ENCODE assay signal across 28 mouse cellular contexts in the genomic region with DNA sequence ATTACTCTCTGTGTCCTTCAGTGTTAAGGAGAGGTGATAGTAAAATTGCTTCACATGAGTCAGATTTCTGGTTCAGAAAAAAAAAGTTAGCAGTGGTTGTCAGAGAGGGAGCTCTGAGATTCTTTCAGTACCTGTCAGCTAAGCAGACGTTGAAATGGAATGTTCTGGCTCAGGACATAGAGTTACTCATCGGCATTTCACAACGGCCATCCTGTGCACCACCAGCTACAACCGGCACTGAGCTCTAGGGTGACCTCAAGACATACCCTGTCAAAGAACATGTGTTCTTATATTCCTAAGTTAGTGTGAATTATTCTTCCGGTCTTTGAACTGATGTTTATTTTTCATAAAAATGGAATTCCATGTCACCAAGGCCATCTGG. TPM values are rescaled to one million over a fixed set of nuclear protein-coding genes. Genes with fewer than 3 reads are reported as not detected.
DNase-seq lines count a peak whose midpoint lies in the region; ATAC-seq and TF ChIP-seq lines count a peak whose summit lies in the region.
"Had no signal": no experiment of that assay in that cellular context is flagged by ENCODE, and none has a peak within 500 bp of the region (broad histone marks: within the 10 kb centered on the region; RNA-seq: fewer than 3 reads in every experiment).

No protein-coding gene starts in this region.

- TF ChIP-seq CTCF in gastrocnemius, adult 2 months (IDR thresholded peaks at IDR 0.05) = no peak
- no peak for TF ChIP-seq CTCF in CH12.LX (conservative IDR thresholded peaks at IDR 0.05 in 1 of 2, IDR thresholded peaks at IDR 0.05 in 1 of 2; ENCODE audit: low read depth in 2 of 2, low read length in 2 of 2)

- intact Hi-C loops in gastrocnemius, adult 2 months (cut with DNase I) = no loop called here

- in situ Hi-C loops in CH12.LX (cut with MboI; ENCODE audit: low pct_ligation_motif_present, low pct_unique_long_range_greater_than_20kb, low sequenced_read_pairs) = no loop called here

- H3K4me2 ChIP-seq in CH12.LX (ENCODE audit: insufficient read depth, low read depth, poor library complexity, severe bottlenecking) = no peak overlapping the region
- H3K4me2 ChIP-seq: embryonic facial prominence, embryonic 15.5 days; forebrain, embryonic 13.5 days; heart, embryonic 13.5 days; liver, embryonic 15.5 days; midbrain, embryonic 11.5 days; neural tube, embryonic 12.5 days had no signal

- no peaks in the 10 kb centered on the region for H3K79me2 ChIP-seq in CH12.LX (replicated peaks; ENCODE audit: control insufficient read depth, extremely low read depth, insufficient read depth, poor library complexity, severe bottlenecking)

- no peaks in the 10 kb centered on the region for H3K9me3 ChIP-seq in CH12.LX (replicated peaks; ENCODE audit: low read length)
- H3K9me3 ChIP-seq: embryonic facial prominence, embryonic 15.5 days; forebrain, embryonic 13.5 days; heart, embryonic 13.5 days; hindbrain, embryonic 10.5 days; liver, embryonic 15.5 days; neural tube, embryonic 12.5 days had no signal

- no peak for TF ChIP-seq RAD21 in CH12.LX (IDR thresholded peaks at IDR 0.05; ENCODE audit: low read depth, low read length)

- dilution Hi-C loops in CH12.LX (cut with MboI; ENCODE audit: extremely low pct_ligation_motif_present, extremely low pct_unique_long_range_greater_than_20kb, low sequenced_read_pairs) = no loop called here

- no peaks in the 10 kb centered on the region for H3K27me3 ChIP-seq in CH12.LX (replicated peaks)
- H3K27me3 ChIP-seq: embryonic facial prominence, embryonic 15.5 days; forebrain, embryonic 13.5 days; heart, embryonic 13.5 days; liver, embryonic 15.5 days; neural tube, embryonic 12.5 days had no signal

- no peak overlapping the region for H3K9ac ChIP-seq in CH12.LX (ENCODE audit: insufficient read depth, low read depth)
- H3K9ac ChIP-seq: embryonic facial prominence, embryonic 15.5 days; forebrain, embryonic 13.5 days; heart, embryonic 13.5 days; liver, embryonic 15.5 days; neural tube, embryonic 12.5 days had no signal

- peak overlapping the region; percentile 2; the same call in 1 of the 2 replicates for H3K27ac ChIP-seq in gastrocnemius, adult 2 months
- no peak overlapping the region; the same call in 1 of the 2 replicates for H3K27ac ChIP-seq in CH12.LX (ENCODE audit: insufficient read depth, low read depth)
- H3K27ac ChIP-seq: embryonic facial prominence, embryonic 15.5 days; forebrain, embryonic 13.5 days; heart, embryonic 13.5 days; hindbrain, embryonic 10.5 days; liver, embryonic 15.5 days; neural tube, embryonic 12.5 days had no signal

- ATAC-seq in granulocyte monocyte progenitor cell, adult 5-6 weeks (replicated peaks; ENCODE audit: poor library complexity, severe bottlenecking) = peak; percentile 68
- ATAC-seq: forebrain, embryonic 13.5 days; hindbrain, embryonic 16.5 days had no signal

- peaks cover 34 to 62% of the 10 kb centered on the region in 2 experiments for H3K4me1 ChIP-seq in CH12.LX (ENCODE audit: control insufficient read depth in 1 of 2, insufficient read depth in 2 of 2)
- H3K4me1 ChIP-seq: forebrain, embryonic 13.5 days; liver, embryonic 15.5 days; neural tube, embryonic 12.5 days had no signal

- no peak for TF ChIP-seq POLR2A in CH12.LX (IDR thresholded peaks at IDR 0.05; ENCODE audit: low read depth, low read length)

- H3K4me3 ChIP-seq in gastrocnemius, adult 2 months = no peak overlapping the region
- H3K4me3 ChIP-seq in CH12.LX (replicated peaks in 1 of 3; ENCODE audit: low read depth in 2 of 3, low read length in 2 of 3, poor library complexity in 1 of 3) = no peak overlapping the region
- H3K4me3 ChIP-seq: embryonic facial prominence, embryonic 15.5 days; forebrain, embryonic 13.5 days; heart, embryonic 13.5 days; hindbrain, embryonic 10.5 days; liver, embryonic 15.5 days; myocyte; neural tube, embryonic 12.5 days had no signal

- H3K36me3 ChIP-seq in CH12.LX (replicated peaks in 1 of 2; ENCODE audit: control insufficient read depth in 1 of 2, insufficient read depth in 1 of 2, low read length in 1 of 2) = no peaks in the 10 kb centered on the region
- H3K36me3 ChIP-seq: embryonic facial prominence, embryonic 15.5 days; heart, embryonic 13.5 days; hindbrain, embryonic 10.5 days; liver, embryonic 15.5 days; neural tube, embryonic 12.5 days had no signal

- DNase-seq in adrenal gland, adult (ENCODE audit: inconsistent age in 2 of 2, low spot score in 1 of 2) = peak; percentile 63 to 73
- no peak for DNase-seq in adrenal gland, adult 8-10 months
- DNase-seq in gastrocnemius, adult 2 months = no peak
- DNase-seq in gastrocnemius, adult 18-20 months (ENCODE audit: low spot score) = no peak
- no peak for DNase-seq in CH12.LX (ENCODE audit: extremely low read depth)
- DNase-seq in layer of hippocampus, adult 9-11 months = no peak
- DNase-seq in lung, adult 18-20 months = no peak
- DNase-seq: cerebellum, adult 11-12 months; cerebellum, adult 9-11 months; gastrocnemius, postnatal 36 days; heart, postnatal 10 days; kidney, adult 2 months; kidney, postnatal 10 days; lung, postnatal 10 days; right cerebral cortex, adult 18-20 months; spleen, adult 18-20 months; thymus, postnatal 25 days had no signal

- no peak for TF ChIP-seq EP300 in CH12.LX (IDR thresholded peaks at IDR 0.05; ENCODE audit: low read length)

TF ChIP-seq in CH12.LX, 34 proteins besides CTCF, POLR2A, EP300 and RAD21:
- TF ChIP-seq ZMIZ1 (IDR thresholded peaks at IDR 0.05; ENCODE audit: low read depth, low read length) = no peak
- TF ChIP-seq MEF2A (IDR thresholded peaks at IDR 0.05; ENCODE audit: borderline replicate concordance, low read depth, low read length) = 0 out of 2 replicates have a peak, but pooled peaks have one; percentile 0

RNA-seq across cellular contexts. Expression of a gene that starts 55.4 kb away (rescaled TPM):
- 1 to 10 TPM; 2.0 to 4.1 (median 2.9) TPM for total RNA-seq in adrenal gland, adult 8-10 months (2022)
- not detected for total RNA-seq in gastrocnemius, adult 2 months (2021)
- under 1 TPM; 0.18 to 0.19 TPM for total RNA-seq in gastrocnemius, adult 18-20 months (2021)
- total RNA-seq in CH12.LX (2012; rRNA removed) = 2.2 TPM in 2 replicates
- 1.1 TPM in 2 replicates for total RNA-seq in CH12.LX (2014; rRNA removed)
- 1.1 and 1.3 TPM in 2 replicates for polyA plus RNA-seq in CH12.LX (2012; ENCODE audit: insufficient read length, low read depth)
- total RNA-seq in granulocyte monocyte progenitor cell, adult 5-6 weeks (2014; fragmentation: Nextera tagmentation) = 0.67 TPM in 1 of 2 replicates, not detected in the other
- total RNA-seq in granulocyte monocyte progenitor cell, adult 5-6 weeks (2017) = not detected in 2 replicates
- total RNA-seq: common myeloid progenitor, adult 5-6 weeks; gastrocnemius, postnatal 36 days had no signal

Comparison
In these comparisons a context has a peak if more than half of its experiments do, and no peak if none do; other contexts are left out.
1. DNase-seq: peak in adrenal gland, adult (2 of 2); none in adrenal gland, adult 8-10 months (single experiment), gastrocnemius, adult 2 months (single experiment), gastrocnemius, adult 18-20 months (single experiment), CH12.LX (single experiment), layer of hippocampus, adult 9-11 months (single experiment) and lung, adult 18-20 months (0 of 2).